Mouse (Mus musculus) MEL (cell line): ENCODE data around the gene Hnrnpd. TPM values are rescaled to one million over a fixed set of nuclear protein-coding genes. Genes with fewer than 3 reads are reported as not detected.

Experiments used
- DNase-seq: peaks from one replicate; pipeline ENCODE4 v3.0.0; 2011; ENCODE audit warnings: low read depth, low spot score
- H3K27ac ChIP-seq: 2 replicates; pipeline ENCODE4 v1.5.1; 2012; ENCODE audit warnings: low read depth, mild to moderate bottlenecking, control low read depth, low read length, moderate library complexity; ENCODE audit not compliant: control insufficient read depth
- H3K27me3 ChIP-seq, 2 experiments: fragments of 150-350 bp in 1 of 2; sonication (generic) in 1 of 2; 2 replicates each; pipeline ENCODE4 v1.6.1; 2012; ENCODE audit warnings: low read length in 2 of 2, mild to moderate bottlenecking in 2 of 2, improper control_type of control experiment in 1 of 2, moderate library complexity in 1 of 2; ENCODE audit not compliant: insufficient read depth in 2 of 2, control insufficient read depth in 1 of 2
- H3K36me3 ChIP-seq, 2 experiments: 2 replicates each; pipeline ENCODE4 v1.6.1; 2012 to 2014; ENCODE audit warnings: low read length in 2 of 2, improper control_type of control experiment in 1 of 2, inconsistent platforms in 1 of 2, mild to moderate bottlenecking in 1 of 2; ENCODE audit not compliant: insufficient read depth in 2 of 2, control insufficient read depth in 1 of 2
- H3K4me1 ChIP-seq, 2 experiments: fragments of 150-350 bp in 1 of 2; sonication (generic) in 1 of 2; 2 replicates each; pipeline ENCODE4 v1.6.1; 2012; ENCODE audit warnings: low read length in 2 of 2, improper control_type of control experiment in 1 of 2, mild to moderate bottlenecking in 1 of 2; ENCODE audit not compliant: insufficient read depth in 2 of 2, control insufficient read depth in 1 of 2
- H3K4me3 ChIP-seq, 2 experiments: fragments of 150-350 bp in 1 of 2; sonication (generic) in 1 of 2; 2 replicates each; pipeline ENCODE4 v1.5.1; 2012; ENCODE audit warnings: low read depth in 2 of 2, low read length in 2 of 2, mild to moderate bottlenecking in 2 of 2, moderate library complexity in 2 of 2, control low read depth in 1 of 2, improper control_type of control experiment in 1 of 2; ENCODE audit not compliant: control insufficient read depth in 1 of 2, insufficient read depth in 1 of 2
- H3K79me2 ChIP-seq: 2 replicates; pipeline ENCODE4 v1.6.1; 2012; ENCODE audit warnings: mild to moderate bottlenecking, low read length, moderate library complexity; ENCODE audit not compliant: control insufficient read depth, poor library complexity, insufficient read depth
- H3K9ac ChIP-seq: 2 replicates; pipeline ENCODE4 v1.6.1; 2012; ENCODE audit warnings: low read depth, mild to moderate bottlenecking, control low read depth, low read length, moderate library complexity; ENCODE audit not compliant: control insufficient read depth, poor library complexity, severe bottlenecking
- H3K9me3 ChIP-seq: fragments of 150-350 bp; sonication (generic); replicated peaks from 2 replicates; pipeline ENCODE4 v1.6.1; 2012; ENCODE audit warnings: mild to moderate bottlenecking, low read length, improper control_type of control experiment, moderate library complexity; ENCODE audit not compliant: insufficient read depth
- BHLHE40 ChIP-seq: IDR thresholded peaks from 2 replicates; pipeline ENCODE4 v1.6.1; 2012; ENCODE audit warnings: low read depth, mild to moderate bottlenecking, inconsistent platforms, low read length, improper control_type of control experiment, borderline replicate concordance
- CTCF ChIP-seq, 3 experiments: IDR thresholded peaks in 2 of 3; conservative IDR thresholded peaks in 1 of 3; 2 replicates each; pipeline ENCODE4 v1.5.1; 2011 to 2012; ENCODE audit warnings: low read length in 3 of 3, low read depth in 2 of 3, mild to moderate bottlenecking in 2 of 3, improper control_type of control experiment in 1 of 3, inconsistent platforms in 1 of 3, mixed read lengths in 1 of 3, moderate library complexity in 1 of 3; ENCODE audit not compliant: control insufficient read depth in 1 of 3, insufficient read depth in 1 of 3, poor library complexity in 1 of 3, severe bottlenecking in 1 of 3
- EP300 ChIP-seq, 2 experiments: IDR thresholded peaks; 2 replicates each; pipeline ENCODE4 v1.6.1; 2011; ENCODE audit warnings: improper control_type of control experiment in 2 of 2, low read length in 2 of 2, low read depth in 1 of 2, mild to moderate bottlenecking in 1 of 2
- GABPA ChIP-seq: IDR thresholded peaks from 2 replicates; pipeline ENCODE4 v1.6.1; 2012; ENCODE audit warnings: low read depth, mild to moderate bottlenecking, inconsistent platforms, low read length, improper control_type of control experiment, moderate library complexity
- HCFC1 ChIP-seq: IDR thresholded peaks from 2 replicates; pipeline ENCODE4 v1.6.1; 2012; ENCODE audit warnings: low read depth, mild to moderate bottlenecking, inconsistent platforms, low read length, improper control_type of control experiment, moderate library complexity
- JUND ChIP-seq: IDR thresholded peaks from 2 replicates; pipeline ENCODE4 v1.6.1; 2011; ENCODE audit warnings: low read depth, mild to moderate bottlenecking, improper control_type of control experiment, low read length
- KAT2A ChIP-seq: conservative IDR thresholded peaks from 2 replicates; pipeline ENCODE4 v1.6.1; 2012; ENCODE audit warnings: low read depth, low read length, improper control_type of control experiment, inconsistent platforms
- MAFK ChIP-seq: IDR thresholded peaks from 2 replicates; pipeline ENCODE4 v1.6.1; 2011; ENCODE audit warnings: low read depth, mild to moderate bottlenecking, low read length, improper control_type of control experiment, borderline replicate concordance
- MAZ ChIP-seq: IDR thresholded peaks from 2 replicates; pipeline ENCODE4 v1.6.1; 2012; ENCODE audit warnings: low read depth, mild to moderate bottlenecking, inconsistent platforms, low read length, improper control_type of control experiment
- MEF2A ChIP-seq: IDR thresholded peaks from 2 replicates; pipeline ENCODE4 v1.6.1; 2014; ENCODE audit warnings: low read depth, mild to moderate bottlenecking, inconsistent platforms, low read length, improper control_type of control experiment; ENCODE audit not compliant: poor library complexity, insufficient replicate concordance, severe bottlenecking; ENCODE audit errors: extremely low read depth
- MYB ChIP-seq: IDR thresholded peaks from 2 replicates; pipeline ENCODE4 v1.6.1; 2011; ENCODE audit warnings: mild to moderate bottlenecking, low read depth, low read length, improper control_type of control experiment
- MYC ChIP-seq: IDR thresholded peaks from 2 replicates; pipeline ENCODE4 v1.6.1; 2011; ENCODE audit warnings: low read depth, mild to moderate bottlenecking, low read length, improper control_type of control experiment, moderate library complexity
- NRF1 ChIP-seq: IDR thresholded peaks from 2 replicates; pipeline ENCODE4 v1.6.1; 2014; ENCODE audit warnings: low read depth, mild to moderate bottlenecking, inconsistent platforms, low read length, improper control_type of control experiment, moderate library complexity; ENCODE audit not compliant: poor library complexity, insufficient read depth, severe bottlenecking
- POLR2A ChIP-seq, 2 experiments: IDR thresholded peaks; 2 replicates each; pipeline ENCODE4 v1.6.1; 2011 to 2012; ENCODE audit warnings: low read length in 2 of 2, mild to moderate bottlenecking in 2 of 2, control low read depth in 1 of 2, improper control_type of control experiment in 1 of 2, low read depth in 1 of 2, moderate library complexity in 1 of 2; ENCODE audit not compliant: control insufficient read depth in 1 of 2, insufficient read depth in 1 of 2, poor library complexity in 1 of 2
- POLR2AphosphoS2 ChIP-seq: IDR thresholded peaks from 2 replicates; pipeline ENCODE4 v1.6.1; 2011; ENCODE audit warnings: low read length, improper control_type of control experiment
- POLR2AphosphoS5 ChIP-seq: IDR thresholded peaks from 2 replicates; pipeline ENCODE4 v1.6.1; 2012; ENCODE audit warnings: low read depth, borderline replicate concordance, mild to moderate bottlenecking, inconsistent platforms, low read length, moderate library complexity, mixed read lengths
- RAD21 ChIP-seq: IDR thresholded peaks from 2 replicates; pipeline ENCODE4 v1.6.1; 2011; ENCODE audit warnings: mild to moderate bottlenecking, low read depth, low read length, improper control_type of control experiment
- RCOR1 ChIP-seq: IDR thresholded peaks from 2 replicates; pipeline ENCODE4 v1.6.1; 2012; ENCODE audit warnings: low read depth, mild to moderate bottlenecking, inconsistent platforms, low read length, improper control_type of control experiment
- SIN3A ChIP-seq: IDR thresholded peaks from 2 replicates; pipeline ENCODE4 v1.6.1; 2012; ENCODE audit warnings: low read length, improper control_type of control experiment, inconsistent platforms
- SMC3 ChIP-seq: IDR thresholded peaks from 2 replicates; pipeline ENCODE4 v1.6.1; 2011; ENCODE audit warnings: low read depth, low read length, improper control_type of control experiment
- TBP ChIP-seq: IDR thresholded peaks from 2 replicates; pipeline ENCODE4 v1.8.0; 2011; ENCODE audit warnings: low read depth, low read length, improper control_type of control experiment
- TCF12 ChIP-seq: IDR thresholded peaks from 2 replicates; pipeline ENCODE4 v1.6.1; 2014; ENCODE audit warnings: low read depth, mild to moderate bottlenecking, inconsistent platforms, low read length, improper control_type of control experiment, moderate library complexity
- UBTF ChIP-seq: IDR thresholded peaks from 2 replicates; pipeline ENCODE4 v1.6.1; 2012; ENCODE audit warnings: low read depth, mild to moderate bottlenecking, inconsistent platforms, low read length, improper control_type of control experiment, moderate library complexity, borderline replicate concordance; ENCODE audit not compliant: insufficient read depth
- USF2 ChIP-seq, 2 experiments: IDR thresholded peaks; 2 replicates each; pipeline ENCODE4 v1.6.1; 2011 to 2012; ENCODE audit warnings: improper control_type of control experiment in 2 of 2, low read length in 2 of 2, borderline replicate concordance in 1 of 2, inconsistent platforms in 1 of 2, low read depth in 1 of 2, mild to moderate bottlenecking in 1 of 2; ENCODE audit not compliant: insufficient read depth in 1 of 2
- ZC3H11A ChIP-seq: IDR thresholded peaks from 2 replicates; pipeline ENCODE4 v1.6.1; 2012; ENCODE audit warnings: low read depth, mild to moderate bottlenecking, inconsistent platforms, low read length, improper control_type of control experiment
- ZKSCAN1 ChIP-seq: IDR thresholded peaks from 2 replicates; pipeline ENCODE4 v1.6.1; 2012; ENCODE audit warnings: low read depth, mild to moderate bottlenecking, inconsistent platforms, low read length, improper control_type of control experiment, moderate library complexity
- ZMIZ1 ChIP-seq: IDR thresholded peaks from 2 replicates; pipeline ENCODE4 v1.6.1; 2012; ENCODE audit warnings: low read depth, mild to moderate bottlenecking, inconsistent platforms, low read length, improper control_type of control experiment, moderate library complexity
- ZNF384 ChIP-seq: IDR thresholded peaks from 2 replicates; pipeline ENCODE4 v1.6.1; 2012; ENCODE audit warnings: low read depth, mild to moderate bottlenecking, inconsistent platforms, low read length, improper control_type of control experiment
- polyA plus RNA-seq, 2 experiments: library from polyadenylated mRNA; stranded (reverse) in 1 of 2; unstranded in 1 of 2; fragments of >175 nt in 1 of 2; fragments of >200 nt in 1 of 2; gene quantifications; 2 replicates each; pipeline versions ENCODE4 v1.2.1 to v1.2.4; 2012; ENCODE audit warnings: low replicate concordance in 2 of 2, low read depth in 1 of 2; ENCODE audit not compliant: insufficient read length in 2 of 2, insufficient read depth in 1 of 2, missing spikeins in 1 of 2
- total RNA-seq: library from RNA; depleted of rRNA; stranded (reverse); fragments of 300-350 nt; gene quantifications from 2 replicates; pipeline ENCODE4 v1.2.3, GENCODE M21; 2012

Gene Hnrnpd
- total and polyA plus RNA-seq, 3 experiments = 55.4 to 796 TPM; not detected in 1

- H3K27me3 ChIP-seq = no peaks in the 10 kb centered on the region; a peak in 1 of 4 replicates
- H3K9ac ChIP-seq = no peak overlapping the region
- no peak overlapping the region for H3K27ac ChIP-seq
- no peaks in the 10 kb centered on the region for H3K79me2 ChIP-seq
- no peaks in the 10 kb centered on the region for H3K9me3 ChIP-seq
- no peak for DNase-seq
- TF ChIP-seq USF2 (IDR thresholded peaks at IDR 0.05; ENCODE audit: borderline replicate concordance in 1 of 2, insufficient read depth in 1 of 2, low read depth in 1 of 2, low read length in 2 of 2) = no peak
- no peak for TF ChIP-seq HCFC1
- TF ChIP-seq ZC3H11A = no peak
- no peak for TF ChIP-seq ZKSCAN1
- TF ChIP-seq CTCF (IDR thresholded peaks at IDR 0.05 in 2 of 3, conservative IDR thresholded peaks at IDR 0.05 in 1 of 3; ENCODE audit: control insufficient read depth in 1 of 3, insufficient read depth in 1 of 3, low read depth in 2 of 3, low read length in 3 of 3, poor library complexity in 1 of 3, severe bottlenecking in 1 of 3) = no peak
- no peak for TF ChIP-seq MAZ
- TF ChIP-seq NRF1 = no peak
- no peak for TF ChIP-seq MEF2A
- no peak for TF ChIP-seq MYB
- no peak for TF ChIP-seq TBP
- no peak for TF ChIP-seq BHLHE40
- TF ChIP-seq MAFK = no peak
- no peak for TF ChIP-seq ZMIZ1
- no peak for TF ChIP-seq RAD21
- TF ChIP-seq JUND = no peak
- no peak for TF ChIP-seq POLR2AphosphoS5
- no peak for TF ChIP-seq RCOR1
- H3K4me1 ChIP-seq = 0 out of 4 replicates have a peak, but pooled peaks cover 0 to 2% of the 10 kb centered on the region in 2 experiments
- no peak overlapping the region for H3K4me3 ChIP-seq
- no peaks in the 10 kb centered on the region; a peak in 1 of 4 replicates for H3K36me3 ChIP-seq
Measured at GRCm38 (mm10) chr5:99931910-99932309, 46.8 kb downstream of the Hnrnpd start.

GRCm38 (mm10) chr5:99927951-99928350 lies 50.8 kb downstream of the Hnrnpd start:
- Histone ChIP-seq H3K4me3 (no peak overlapping the region), H3K79me2 (no peaks in the 10 kb centered on the region), H3K27me3 (peaks cover 2 to 3% of the 10 kb centered on the region in 2 experiments; a peak in 3 of 4 replicates), H3K9ac (no peak overlapping the region), H3K36me3 (no peaks in the 10 kb centered on the region; a peak in 1 of 4 replicates), H3K4me1 (0 out of 4 replicates have a peak, but pooled peaks cover 0 to 2% of the 10 kb centered on the region in 2 experiments), H3K27ac (no peak overlapping the region), H3K9me3 (no peaks in the 10 kb centered on the region)
- peak; percentile 79 for DNase-seq
- TF ChIP-seq POLR2AphosphoS5 (no peak), POLR2AphosphoS2 (no peak), MYC (no peak), MAZ (no peak), NRF1 (no peak), POLR2A (IDR thresholded peaks at IDR 0.05; ENCODE audit: control insufficient read depth in 1 of 2, insufficient read depth in 1 of 2, low read depth in 1 of 2, low read length in 2 of 2, poor library complexity in 1 of 2) (no peak), TCF12 (no peak), RAD21 (peak; percentile 95), GABPA (no peak), UBTF (no peak), ZMIZ1 (no peak), USF2 (IDR thresholded peaks at IDR 0.05; ENCODE audit: borderline replicate concordance in 1 of 2, insufficient read depth in 1 of 2, low read depth in 1 of 2, low read length in 2 of 2) (no peak), TBP (no peak), KAT2A (no peak), ZNF384 (0 out of 2 replicates have a peak, but pooled peaks have one; percentile 28), BHLHE40 (no peak), SMC3 (peak; percentile 94), CTCF (IDR thresholded peaks at IDR 0.05 in 2 of 3, conservative IDR thresholded peaks at IDR 0.05 in 1 of 3; ENCODE audit: control insufficient read depth in 1 of 3, insufficient read depth in 1 of 3, low read depth in 2 of 3, low read length in 3 of 3, poor library complexity in 1 of 3, severe bottlenecking in 1 of 3) (peak; percentile 81 to 93 (median 82)), EP300 (IDR thresholded peaks at IDR 0.05; ENCODE audit: low read depth in 1 of 2, low read length in 2 of 2) (no peak), ZKSCAN1 (no peak), RCOR1 (no peak), SIN3A (peak; percentile 25; the same call in 1 of the 2 replicates)
